Mouse (Mus musculus) hindbrain, embryonic 11.5 days (tissue): Measurements from ENCODE around the gene Slc28a1. TPM values are rescaled to one million over a fixed set of nuclear protein-coding genes. Genes with fewer than 3 reads are reported as not detected.

Experiments
- ATAC-seq: fragments of 200-750 bp; cut with Nextera tagmentation; 2 replicates; pipeline ENCODE4 v1.8.0; 2017; ENCODE audit warnings: mild to moderate bottlenecking, moderate TSS enrichment, moderate library complexity; ENCODE audit not compliant: low FRiP score
- DNase-seq: peaks from one replicate; pipeline ENCODE4 v3.0.0-alpha.2; 2015; ENCODE audit warnings: low spot score
- H3K27ac ChIP-seq: fragments of 300-500 bp; sonication (generic); 2 replicates; pipeline ENCODE4 v1.5.1; 2014; ENCODE audit warnings: mild to moderate bottlenecking, low read depth, low read length
- H3K27me3 ChIP-seq: fragments of 300-500 bp; sonication (generic); 2 replicates; pipeline ENCODE4 v1.6.1; 2014; ENCODE audit warnings: mild to moderate bottlenecking, low read length, moderate library complexity, mixed read lengths; ENCODE audit not compliant: control insufficient read depth, insufficient read depth
- H3K36me3 ChIP-seq: fragments of 300-500 bp; sonication (generic); 2 replicates; pipeline ENCODE4 v1.6.1; 2014; ENCODE audit warnings: mild to moderate bottlenecking, low read length, moderate library complexity, mixed read lengths; ENCODE audit not compliant: control insufficient read depth, insufficient read depth
- H3K4me1 ChIP-seq: fragments of 300-500 bp; sonication (generic); replicated peaks from 2 replicates; pipeline ENCODE4 v1.6.1; 2014; ENCODE audit warnings: low read length, mixed read lengths; ENCODE audit not compliant: control insufficient read depth, insufficient read depth
- H3K4me2 ChIP-seq: fragments of 300-500 bp; sonication (generic); replicated peaks from 2 replicates; pipeline ENCODE4 v1.6.1; 2014; ENCODE audit warnings: mild to moderate bottlenecking, low read depth, low read length
- H3K4me3 ChIP-seq: fragments of 300-500 bp; sonication (generic); 2 replicates; pipeline ENCODE4 v1.5.1; 2014; ENCODE audit warnings: low read depth, low read length
- H3K9ac ChIP-seq: fragments of 300-500 bp; sonication (generic); 2 replicates; pipeline ENCODE4 v1.6.1; 2014; ENCODE audit warnings: low read depth, low read length
- H3K9me3 ChIP-seq: fragments of 300-500 bp; sonication (generic); 2 replicates; pipeline ENCODE4 v1.6.1; 2016; ENCODE audit warnings: low read length; ENCODE audit not compliant: control insufficient read depth
- WGBS: fragments of 180-500 bp; shearing (Covaris S2); extraction: QIAGEN DNeasy Blood & Tissue Kit; methylation state at CpG from one replicate; pipeline ENCODE4 v1.1.7; 2014; 5-methylcytosine and 5-hydroxymethylcytosine counted together
- polyA plus RNA-seq: library from polyadenylated mRNA; unstranded; fragments of >200 nt; fragmentation: Nextera tagmentation; extraction: Ambion mirVana; gene quantifications from 2 replicates; pipeline ENCODE4 v1.2.1, GENCODE M21; 2014

Gene Slc28a1
- polyA plus RNA-seq, 1 experiment from 2014 or later = not detected

DNA sequence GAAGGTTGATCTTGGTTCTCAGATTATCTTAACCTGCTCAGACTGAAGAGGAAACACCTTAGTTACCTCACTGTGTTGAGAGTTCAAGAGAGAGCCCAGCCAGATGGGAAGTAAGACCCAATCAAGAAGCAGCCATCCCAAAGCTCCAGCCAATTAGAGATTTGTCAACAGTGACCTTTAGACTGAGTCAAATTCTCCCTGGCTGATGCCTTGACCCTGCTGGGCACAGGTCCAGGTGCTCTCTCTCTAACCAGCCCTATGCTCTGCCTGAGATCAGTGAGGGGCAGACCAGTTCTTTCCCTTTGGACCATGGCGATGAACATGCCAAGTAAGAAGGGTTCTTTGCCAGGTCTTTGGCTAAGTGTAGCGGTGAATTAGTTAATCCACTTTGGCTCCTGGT lies 2.9 kb upstream of the Slc28a1 start:
- Histone ChIP-seq H3K4me3 (no peak overlapping the region), H3K36me3 (no peaks in the 10 kb centered on the region), H3K27me3 (no peaks in the 10 kb centered on the region), H3K9me3 (no peaks in the 10 kb centered on the region), H3K4me2 (no peak overlapping the region), H3K9ac (no peak overlapping the region), H3K27ac (no peak overlapping the region), H3K4me1 (no peaks in the 10 kb centered on the region)
- ATAC-seq (no peak), DNase-seq (no peak)
- WGBS = 91% methylated on average over 2 of the region's 2 CpGs

- ATAC-seq = no peak
- 57% methylated on average over 5 of the region's 6 CpGs for WGBS
- Histone ChIP-seq H3K36me3 (no peaks in the 10 kb centered on the region), H3K27ac (no peak overlapping the region), H3K27me3 (no peaks in the 10 kb centered on the region), H3K4me1 (no peaks in the 10 kb centered on the region), H3K4me3 (no peak overlapping the region), H3K9ac (no peak overlapping the region), H3K9me3 (no peaks in the 10 kb centered on the region), H3K4me2 (no peak overlapping the region)
- DNase-seq = no peak
Measured at GRCm38 (mm10) chr7:81112686-81113360, 1.8 kb upstream of the Slc28a1 start.

- H3K4me3 ChIP-seq = no peak overlapping the region
- H3K27me3 ChIP-seq = no peaks in the 10 kb centered on the region
- ATAC-seq (no peak), DNase-seq (no peak)
- no peak overlapping the region for H3K4me2 ChIP-seq
- H3K9me3 ChIP-seq = no peaks in the 10 kb centered on the region
- WGBS = 48% methylated on average over 3 of the region's 3 CpGs
- H3K9ac ChIP-seq = no peak overlapping the region
- H3K36me3 ChIP-seq = no peaks in the 10 kb centered on the region
- H3K4me1 ChIP-seq = no peaks in the 10 kb centered on the region
- no peak overlapping the region for H3K27ac ChIP-seq
Measured at GRCm38 (mm10) chr7:81121099-81121498, 6.5 kb downstream of the Slc28a1 start.

DNA sequence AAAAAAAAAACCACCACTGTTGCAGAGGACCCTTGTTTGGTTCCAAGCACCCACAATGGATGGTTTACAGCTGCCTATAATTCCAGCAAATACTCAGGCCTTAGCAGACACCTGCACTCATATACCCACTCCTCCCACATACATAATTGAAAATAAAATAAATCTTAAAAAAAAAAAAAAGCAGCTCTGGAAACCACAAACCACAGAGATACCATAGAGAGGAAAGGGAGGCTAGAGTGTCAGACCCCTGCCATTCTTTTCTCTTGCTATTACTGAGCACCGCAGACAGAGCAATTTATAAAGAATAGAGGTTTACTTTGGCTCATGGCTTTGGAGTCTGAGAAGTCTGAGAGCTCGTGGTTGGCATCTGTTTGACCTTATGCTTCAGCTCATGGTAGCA lies 8.2 kb downstream of the Slc28a1 start:
- Histone ChIP-seq H3K27ac (no peak overlapping the region), H3K4me2 (no peak overlapping the region), H3K27me3 (no peaks in the 10 kb centered on the region), H3K9ac (no peak overlapping the region), H3K36me3 (no peaks in the 10 kb centered on the region), H3K4me1 (no peaks in the 10 kb centered on the region), H3K9me3 (no peaks in the 10 kb centered on the region), H3K4me3 (no peak overlapping the region)
- 85% methylated on average over 2 of the region's 2 CpGs for WGBS
- DNase-seq (no peak), ATAC-seq (no peak)

DNA sequence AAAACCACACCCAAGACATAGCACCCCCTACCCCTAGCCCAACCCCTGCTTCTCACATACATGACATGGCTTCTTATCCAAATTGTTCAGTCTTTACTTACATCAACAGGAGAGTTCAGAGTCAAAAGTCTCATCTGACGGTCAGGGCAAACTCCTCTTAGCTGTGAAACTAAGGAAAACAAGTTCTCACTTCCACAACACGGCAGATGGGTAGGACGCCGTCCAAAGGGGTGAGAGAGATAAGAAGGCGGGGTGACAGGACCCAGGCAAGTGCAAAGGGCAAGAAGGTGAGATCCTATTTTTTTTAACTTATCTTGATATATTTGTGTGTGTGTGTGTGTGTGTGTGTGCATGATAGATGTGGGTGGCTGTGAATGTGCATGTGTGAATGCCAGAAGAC lies 9.0 kb downstream of the Slc28a1 start:
- Histone ChIP-seq H3K4me2 (no peak overlapping the region), H3K27ac (no peak overlapping the region), H3K9ac (no peak overlapping the region), H3K36me3 (no peaks in the 10 kb centered on the region), H3K4me3 (no peak overlapping the region), H3K27me3 (no peaks in the 10 kb centered on the region), H3K9me3 (no peaks in the 10 kb centered on the region), H3K4me1 (no peaks in the 10 kb centered on the region)
- ATAC-seq (no peak), DNase-seq (no peak)
- 85% methylated on average over 5 of the region's 5 CpGs for WGBS

DNA sequence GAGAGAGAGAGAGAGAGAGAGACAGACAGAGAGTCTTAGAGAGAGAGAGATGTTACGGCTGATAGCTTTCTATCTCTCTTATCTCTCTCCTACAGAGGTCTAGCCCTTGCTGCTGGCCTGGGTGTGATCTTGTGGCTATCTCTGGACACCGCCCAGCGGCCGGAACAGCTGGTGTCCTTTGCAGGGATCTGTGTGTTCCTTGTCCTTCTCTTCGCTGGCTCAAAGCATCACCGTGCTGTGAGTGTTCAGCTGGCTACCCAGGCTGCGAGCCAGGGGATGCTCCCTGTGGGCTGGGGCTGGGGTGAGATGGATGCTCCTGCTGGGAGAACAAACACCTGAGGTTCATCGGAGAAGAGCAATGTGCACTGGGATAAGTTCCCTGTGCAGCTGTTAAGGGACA lies 10.2 kb downstream of the Slc28a1 start:
- H3K4me3 ChIP-seq = no peak overlapping the region
- no peaks in the 10 kb centered on the region for H3K9me3 ChIP-seq
- H3K4me2 ChIP-seq = no peak overlapping the region
- H3K27ac ChIP-seq = no peak overlapping the region
- DNase-seq = no peak
- H3K27me3 ChIP-seq = no peaks in the 10 kb centered on the region
- WGBS = 79% methylated on average over 8 of the region's 8 CpGs
- no peaks in the 10 kb centered on the region for H3K4me1 ChIP-seq
- ATAC-seq = no peak
- no peak overlapping the region for H3K9ac ChIP-seq
- no peaks in the 10 kb centered on the region for H3K36me3 ChIP-seq

DNA sequence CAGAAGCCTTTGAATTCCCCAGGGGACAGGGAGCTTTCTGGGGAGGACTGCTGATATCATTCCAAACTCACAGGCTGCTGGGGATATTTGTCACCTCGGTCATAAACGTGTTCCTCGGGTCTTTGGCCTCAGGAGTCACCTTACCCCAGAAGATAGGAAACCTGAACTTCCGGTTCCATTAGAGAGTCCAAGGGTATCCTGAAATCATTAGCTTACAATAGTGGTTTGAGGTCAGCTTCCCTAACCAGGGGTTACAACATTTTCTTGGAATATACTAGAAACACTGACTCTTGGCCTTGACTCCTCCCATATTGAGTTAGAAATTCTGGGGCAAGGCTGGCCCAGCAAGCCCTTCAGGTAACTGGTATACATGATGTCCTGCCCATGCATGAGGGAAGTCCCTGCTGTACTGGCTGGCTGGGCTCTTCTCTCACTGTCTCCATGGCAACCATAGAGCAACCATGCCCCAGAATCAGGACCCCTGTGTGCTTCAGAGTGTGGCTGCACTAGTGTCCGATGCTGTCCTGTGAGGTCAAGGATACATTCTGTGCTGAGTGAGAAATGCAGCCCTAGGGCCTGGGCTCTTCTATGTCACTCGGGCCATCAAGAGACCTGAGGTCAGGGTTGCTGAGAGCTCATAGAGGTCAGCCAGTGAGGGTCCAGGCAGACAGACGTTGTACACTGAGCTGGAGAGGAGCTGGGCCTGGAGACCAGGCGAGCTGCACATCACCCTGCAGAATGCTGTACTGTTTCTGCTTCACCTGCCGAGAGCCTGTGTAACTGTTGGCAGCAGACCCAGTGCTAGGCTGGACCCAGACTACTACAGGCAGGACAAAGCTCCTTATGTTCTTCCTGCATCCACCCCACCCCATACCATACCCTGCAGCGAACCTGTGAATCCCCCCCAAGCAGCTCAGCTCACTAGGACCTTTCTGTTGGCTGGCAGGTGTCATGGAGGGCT lies 10.9 kb downstream of the Slc28a1 start:
- H3K36me3 ChIP-seq = no peaks in the 10 kb centered on the region
- DNase-seq = no peak
- no peaks in the 10 kb centered on the region for H3K9me3 ChIP-seq
- no peak overlapping the region for H3K27ac ChIP-seq
- no peaks in the 10 kb centered on the region for H3K27me3 ChIP-seq
- no peaks in the 10 kb centered on the region for H3K4me1 ChIP-seq
- no peak overlapping the region for H3K4me3 ChIP-seq
- no peak overlapping the region for H3K9ac ChIP-seq
- 62% methylated on average over 10 of the region's 10 CpGs for WGBS
- H3K4me2 ChIP-seq = no peak overlapping the region
- ATAC-seq = no peak

GRCm38 (mm10) chr7:81131864-81132263 lies 17.3 kb downstream of the Slc28a1 start:
- Histone ChIP-seq H3K9me3 (no peaks in the 10 kb centered on the region), H3K36me3 (no peaks in the 10 kb centered on the region), H3K9ac (no peak overlapping the region), H3K4me1 (no peaks in the 10 kb centered on the region), H3K27me3 (no peaks in the 10 kb centered on the region), H3K4me3 (no peak overlapping the region), H3K4me2 (no peak overlapping the region), H3K27ac (no peak overlapping the region)
- WGBS = 68% methylated on average over 7 of the region's 7 CpGs
- DNase-seq (no peak), ATAC-seq (no peak)

GRCm38 (mm10) chr7:81132851-81133279 lies 18.3 kb downstream of the Slc28a1 start:
- DNase-seq (no peak), ATAC-seq (no peak)
- Histone ChIP-seq H3K4me1 (no peaks in the 10 kb centered on the region), H3K36me3 (no peaks in the 10 kb centered on the region), H3K4me2 (no peak overlapping the region), H3K27ac (no peak overlapping the region), H3K9ac (no peak overlapping the region), H3K9me3 (no peaks in the 10 kb centered on the region), H3K27me3 (no peaks in the 10 kb centered on the region), H3K4me3 (no peak overlapping the region)
- 10% methylated on average over 2 of the region's 2 CpGs for WGBS
